Mouse (Mus musculus) hindbrain, embryonic 16.5 days (tissue): Measurements from ENCODE around the gene Ulk3. TPM values are rescaled to one million over a fixed set of nuclear protein-coding genes. Genes with fewer than 3 reads are reported as not detected.

Experiments used
- ATAC-seq: fragments of 200-750 bp; cut with Nextera tagmentation; 2 replicates; pipeline ENCODE4 v1.8.0; 2017; ENCODE audit warnings: moderate TSS enrichment, moderate library complexity
- H3K27ac ChIP-seq: fragments of 300-500 bp; sonication (generic); 2 replicates; pipeline ENCODE4 v1.5.1; 2014; ENCODE audit warnings: low read depth, mild to moderate bottlenecking, control low read depth, low read length, moderate library complexity
- H3K27me3 ChIP-seq: fragments of 300-500 bp; sonication (generic); replicated peaks from 2 replicates; pipeline ENCODE4 v1.6.1; 2014; ENCODE audit warnings: low read length; ENCODE audit not compliant: control insufficient read depth, insufficient read depth
- H3K36me3 ChIP-seq: fragments of 300-500 bp; sonication (generic); 2 replicates; pipeline ENCODE4 v1.6.1; 2014; ENCODE audit warnings: mild to moderate bottlenecking, low read length, moderate library complexity, mixed read lengths; ENCODE audit not compliant: control insufficient read depth, insufficient read depth
- H3K4me1 ChIP-seq: fragments of 300-500 bp; sonication (generic); 2 replicates; pipeline ENCODE4 v1.6.1; 2014; ENCODE audit warnings: low read depth, low read length; ENCODE audit not compliant: control insufficient read depth, insufficient read depth
- H3K4me2 ChIP-seq: fragments of 300-500 bp; sonication (generic); 2 replicates; pipeline ENCODE4 v1.6.1; 2014; ENCODE audit warnings: mild to moderate bottlenecking, low read length, control low read depth, moderate library complexity
- H3K4me3 ChIP-seq: fragments of 300-500 bp; sonication (generic); 2 replicates; pipeline ENCODE4 v1.5.1; 2014; ENCODE audit warnings: mild to moderate bottlenecking, low read length, control low read depth, moderate library complexity
- H3K9ac ChIP-seq: fragments of 300-500 bp; sonication (generic); 2 replicates; pipeline ENCODE4 v1.6.1; 2014; ENCODE audit warnings: low read depth, mild to moderate bottlenecking, control low read depth, low read length, moderate library complexity
- H3K9me3 ChIP-seq: fragments of 300-500 bp; sonication (generic); 2 replicates; pipeline ENCODE4 v1.6.1; 2014; ENCODE audit warnings: mild to moderate bottlenecking, low read length, moderate library complexity; ENCODE audit not compliant: control insufficient read depth
- WGBS: fragments of 180-500 bp; shearing (Covaris S2); extraction: QIAGEN DNeasy Blood & Tissue Kit; methylation state at CpG from one replicate; pipeline ENCODE4 v1.1.7; 2014; 5-methylcytosine and 5-hydroxymethylcytosine counted together
- polyA plus RNA-seq: library from polyadenylated mRNA; unstranded; fragments of >200 nt; fragmentation: Nextera tagmentation; extraction: Ambion mirVana; gene quantifications from 2 replicates; pipeline ENCODE4 v1.2.1, GENCODE M21; 2015

The Ulk3 gene
- 32.0 and 33.9 TPM in 2 replicates for polyA plus RNA-seq

GRCm38 (mm10) chr9:57589224-57590126 lies at the start of gene Ulk3:
Gene Ulk3 (plus strand): TSS chr9:57589452.
- peaks cover 24% of the 10 kb centered on the region for H3K36me3 ChIP-seq
- peak; percentile 87 for ATAC-seq
- H3K9ac ChIP-seq: peak within 1 kb of the TSS; percentile 80
- H3K27me3 ChIP-seq: no peaks in the 10 kb centered on the region
- peak within 1 kb of the TSS; percentile 78 for H3K4me2 ChIP-seq
- H3K9me3 ChIP-seq: no peaks in the 10 kb centered on the region
- peaks cover 13% of the 10 kb centered on the region for H3K4me1 ChIP-seq
- under 1% methylated on average over 58 of the region's 58 CpGs for WGBS
- H3K27ac ChIP-seq: peak within 1 kb of the TSS; percentile 76
- peak within 1 kb of the TSS; percentile 67 for H3K4me3 ChIP-seq

- H3K4me2 ChIP-seq: no peak overlapping the region
- no peaks in the 10 kb centered on the region for H3K9me3 ChIP-seq
- no peak overlapping the region for H3K9ac ChIP-seq
- H3K36me3 ChIP-seq: peaks cover 15% of the 10 kb centered on the region
- no peaks in the 10 kb centered on the region for H3K27me3 ChIP-seq
- peaks cover 16% of the 10 kb centered on the region for H3K4me1 ChIP-seq
- no peak for ATAC-seq
- H3K4me3 ChIP-seq: no peak overlapping the region
- H3K27ac ChIP-seq: no peak overlapping the region
- 76% methylated on average over 2 of the region's 2 CpGs for WGBS
These were observed 49.7 kb upstream of the Ulk3 start for GRCm38 (mm10) chr9:57539550-57539949.

- no peak overlapping the region for H3K4me3 ChIP-seq
- no peak overlapping the region for H3K27ac ChIP-seq
- ATAC-seq: no peak
- H3K27me3 ChIP-seq: no peaks in the 10 kb centered on the region
- peaks cover 16% of the 10 kb centered on the region for H3K4me1 ChIP-seq
- H3K9ac ChIP-seq: 0 out of 2 replicates have a peak overlapping the region, but pooled peaks have one; percentile 29
- H3K4me2 ChIP-seq: no peak overlapping the region
- peaks cover 27% of the 10 kb centered on the region for H3K36me3 ChIP-seq
- H3K9me3 ChIP-seq: no peaks in the 10 kb centered on the region
- 13% methylated on average over 1 of the region's 1 CpGs for WGBS
These were observed 47.9 kb upstream of the Ulk3 start for GRCm38 (mm10) chr9:57541312-57541711.

- Histone ChIP-seq H3K27me3 (no peaks in the 10 kb centered on the region), H3K9me3 (no peaks in the 10 kb centered on the region), H3K36me3 (peaks cover 34% of the 10 kb centered on the region), H3K4me1 (peaks cover 9% of the 10 kb centered on the region), H3K27ac (no peak overlapping the region), H3K4me3 (no peak overlapping the region), H3K9ac (no peak overlapping the region), H3K4me2 (no peak overlapping the region)
- ATAC-seq: no peak
- 81% methylated on average over 3 of the region's 3 CpGs for WGBS
These were observed 45.3 kb upstream of the Ulk3 start for GRCm38 (mm10) chr9:57543951-57544350.

- no peak overlapping the region for H3K27ac ChIP-seq
- H3K36me3 ChIP-seq: peaks cover 30% of the 10 kb centered on the region
- no peak for ATAC-seq
- peaks cover 14% of the 10 kb centered on the region for H3K4me1 ChIP-seq
- no peak overlapping the region for H3K4me2 ChIP-seq
- H3K4me3 ChIP-seq: no peak overlapping the region
- H3K9ac ChIP-seq: no peak overlapping the region
- H3K9me3 ChIP-seq: no peaks in the 10 kb centered on the region
- H3K27me3 ChIP-seq: no peaks in the 10 kb centered on the region
- 85% methylated on average over 5 of the region's 5 CpGs for WGBS
These were observed 42.0 kb upstream of the Ulk3 start for GRCm38 (mm10) chr9:57547287-57547686.

- H3K36me3 ChIP-seq: peaks cover 29% of the 10 kb centered on the region
- WGBS: 94% methylated on average over 11 of the region's 11 CpGs
- peaks cover 14% of the 10 kb centered on the region for H3K4me1 ChIP-seq
These were observed 41.4 kb upstream of the Ulk3 start for GRCm38 (mm10) chr9:57547869-57548268.

GRCm38 (mm10) chr9:57549186-57549585 lies 40.1 kb upstream of the Ulk3 start:
- H3K36me3 ChIP-seq: peaks cover 25% of the 10 kb centered on the region; the same call in 1 of the 2 replicates
- WGBS: 56% methylated on average over 4 of the region's 4 CpGs
- no peak overlapping the region for H3K4me3 ChIP-seq
- no peak overlapping the region for H3K9ac ChIP-seq
- no peaks in the 10 kb centered on the region for H3K27me3 ChIP-seq
- no peaks in the 10 kb centered on the region for H3K9me3 ChIP-seq
- H3K4me1 ChIP-seq: peaks cover 14% of the 10 kb centered on the region
- no peak overlapping the region for H3K27ac ChIP-seq
- ATAC-seq: no peak
- H3K4me2 ChIP-seq: no peak overlapping the region

More at GRCm38 (mm10) chr9:57547869-57548268, 41.4 kb upstream of the Ulk3 start:
- H3K27ac ChIP-seq: no peak overlapping the region
- no peak overlapping the region for H3K4me2 ChIP-seq
- H3K9ac ChIP-seq: no peak overlapping the region
- H3K27me3 ChIP-seq: no peaks in the 10 kb centered on the region
- ATAC-seq: no peak
- no peak overlapping the region for H3K4me3 ChIP-seq
- H3K9me3 ChIP-seq: no peaks in the 10 kb centered on the region

- WGBS: 93% methylated on average over 11 of the region's 11 CpGs
- H3K4me2 ChIP-seq: no peak overlapping the region
- peaks cover 14% of the 10 kb centered on the region for H3K4me1 ChIP-seq
- peaks cover 14% of the 10 kb centered on the region; the same call in 1 of the 2 replicates for H3K36me3 ChIP-seq
- no peaks in the 10 kb centered on the region for H3K9me3 ChIP-seq
- H3K4me3 ChIP-seq: no peak overlapping the region
- no peak overlapping the region for H3K27ac ChIP-seq
- no peaks in the 10 kb centered on the region for H3K27me3 ChIP-seq
- no peak for ATAC-seq
- H3K9ac ChIP-seq: no peak overlapping the region
These were observed 39.0 kb upstream of the Ulk3 start for GRCm38 (mm10) chr9:57550126-57550862.
